Mouse (Mus musculus): ENCODE measurements around the gene Srgap3. TPM values are rescaled to one million over a fixed set of nuclear protein-coding genes. Genes with fewer than 3 reads are reported as not detected.

Gene Srgap3
- polyA plus RNA-seq, 1 experiment = 5.8 TPM

DNA sequence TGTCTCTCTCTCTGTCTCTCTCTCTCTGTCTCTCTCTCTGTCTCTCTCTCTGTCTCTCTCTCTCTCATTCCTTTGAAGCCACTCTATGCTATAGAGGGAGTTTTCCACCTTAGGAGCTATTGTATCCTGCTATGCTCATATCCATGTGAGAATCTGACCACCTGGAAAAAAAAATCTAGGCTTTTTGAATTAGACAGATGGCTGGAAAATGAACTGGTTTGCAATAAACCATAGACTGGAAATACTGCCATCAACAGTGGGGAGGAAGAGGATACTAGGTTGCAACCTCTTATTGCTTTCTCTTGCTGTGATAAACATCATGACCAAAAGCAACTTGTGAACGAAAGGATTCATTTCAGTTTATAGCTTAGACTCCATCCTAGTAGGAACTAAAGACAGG lies 12.6 kb downstream of the Srgap3 start:
- no peak overlapping the region for H3K4me3 ChIP-seq (ENCODE audit: insufficient read depth, low read depth, low read length)
- no peaks in the 10 kb centered on the region for H3K27me3 ChIP-seq (replicated peaks; ENCODE audit: control insufficient read depth, insufficient read depth, low read length)
- TF ChIP-seq CTCF (conservative IDR thresholded peaks at IDR 0.05; ENCODE audit: insufficient read depth, insufficient read length, low read depth, low read length) = no peak
- no peak for TF ChIP-seq POLR2A (IDR thresholded peaks at IDR 0.05; ENCODE audit: low read depth, low read length)
- DNase-seq = no peak
- H3K27ac ChIP-seq (ENCODE audit: insufficient read depth, low read depth, low read length) = no peak overlapping the region
- WGBS = 45% methylated on average over 1 of the region's 1 CpGs
- no peaks in the 10 kb centered on the region for H3K4me1 ChIP-seq (ENCODE audit: control insufficient read depth, insufficient read depth, low read length)
- H3K36me3 ChIP-seq (ENCODE audit: control insufficient read depth, insufficient read depth, low read length) = no peaks in the 10 kb centered on the region

DNA sequence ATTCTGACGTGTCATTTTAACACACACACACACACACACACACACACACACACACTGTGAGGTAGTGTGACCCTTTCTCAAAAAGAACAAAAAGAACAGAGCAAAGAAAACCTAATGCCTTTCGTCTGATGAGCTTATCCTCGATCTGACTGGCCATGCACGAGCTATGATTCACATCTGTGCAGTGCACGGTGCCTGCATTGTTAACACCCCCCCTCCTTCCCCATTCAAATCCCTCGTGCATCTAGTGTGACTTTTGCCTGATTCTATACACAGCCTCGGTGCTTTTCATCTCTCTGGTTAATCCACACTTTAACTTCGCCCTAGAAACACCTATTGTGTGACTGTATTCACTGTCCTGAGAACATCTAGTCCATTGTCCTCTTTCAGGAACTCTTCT lies 14.5 kb downstream of the Srgap3 start:
- no peak for DNase-seq
- TF ChIP-seq POLR2A (IDR thresholded peaks at IDR 0.05; ENCODE audit: low read depth, low read length) (no peak), CTCF (conservative IDR thresholded peaks at IDR 0.05; ENCODE audit: insufficient read depth, insufficient read length, low read depth, low read length) (no peak)
- no peak overlapping the region for H3K4me3 ChIP-seq (ENCODE audit: insufficient read depth, low read depth, low read length)
- no peaks in the 10 kb centered on the region for H3K4me1 ChIP-seq (ENCODE audit: control insufficient read depth, insufficient read depth, low read length)
- no peaks in the 10 kb centered on the region for H3K36me3 ChIP-seq (ENCODE audit: control insufficient read depth, insufficient read depth, low read length)
- WGBS = 65% methylated on average over 8 of the region's 8 CpGs
- no peak overlapping the region for H3K27ac ChIP-seq (ENCODE audit: insufficient read depth, low read depth, low read length)
- H3K27me3 ChIP-seq (replicated peaks; ENCODE audit: control insufficient read depth, insufficient read depth, low read length) = no peaks in the 10 kb centered on the region

- H3K4me1 ChIP-seq (ENCODE audit: control insufficient read depth, insufficient read depth, low read length) = no peaks in the 10 kb centered on the region
- H3K4me3 ChIP-seq (ENCODE audit: insufficient read depth, low read depth, low read length) = no peak overlapping the region
- TF ChIP-seq POLR2A (IDR thresholded peaks at IDR 0.05; ENCODE audit: low read depth, low read length) (no peak), CTCF (conservative IDR thresholded peaks at IDR 0.05; ENCODE audit: insufficient read depth, insufficient read length, low read depth, low read length) (no peak)
- H3K27ac ChIP-seq (ENCODE audit: insufficient read depth, low read depth, low read length) = no peak overlapping the region
- 64% methylated on average over 5 of the region's 5 CpGs for WGBS
- DNase-seq = no peak
- H3K36me3 ChIP-seq (ENCODE audit: control insufficient read depth, insufficient read depth, low read length) = no peaks in the 10 kb centered on the region
- H3K27me3 ChIP-seq (replicated peaks; ENCODE audit: control insufficient read depth, insufficient read depth, low read length) = no peaks in the 10 kb centered on the region
These were observed 17.0 kb downstream of the Srgap3 start for GRCm38 (mm10) chr6:112930011-112930451.

DNA sequence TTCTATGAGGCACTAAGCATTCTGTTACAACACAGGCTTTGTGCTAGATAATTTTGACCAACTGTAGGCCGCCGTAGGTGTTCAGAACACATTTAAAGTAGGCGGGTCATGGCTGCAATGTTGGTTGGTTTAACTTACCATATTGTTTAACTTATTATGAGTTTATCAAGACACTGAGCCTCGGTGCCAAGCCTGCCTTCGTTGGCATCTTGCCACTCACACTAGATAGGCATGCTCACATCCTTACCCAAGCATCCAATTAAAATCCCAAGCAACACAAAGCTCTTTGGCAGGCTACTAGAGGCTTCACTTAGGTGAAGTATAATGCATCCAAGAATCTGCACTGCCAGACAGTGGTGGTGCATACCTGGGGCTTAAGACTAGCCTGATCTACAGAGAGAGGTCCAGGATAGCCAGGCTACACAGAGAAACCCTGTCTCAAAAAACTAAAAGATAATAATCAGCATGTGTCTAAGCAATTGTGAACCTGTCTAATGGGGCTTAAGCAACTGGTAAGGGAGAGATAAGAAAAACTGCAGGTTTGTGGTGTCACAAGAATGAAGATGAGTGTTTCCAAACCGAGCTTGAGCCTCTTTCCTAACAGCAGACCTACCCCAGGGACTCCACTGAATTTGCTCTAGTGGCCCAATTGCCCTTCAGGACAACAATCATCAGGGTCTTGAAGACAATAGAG lies 17.6 kb downstream of the Srgap3 start:
- WGBS = 82% methylated on average over 6 of the region's 6 CpGs
- no peak for DNase-seq
- no peaks in the 10 kb centered on the region for H3K27me3 ChIP-seq (replicated peaks; ENCODE audit: control insufficient read depth, insufficient read depth, low read length)
- no peaks in the 10 kb centered on the region for H3K36me3 ChIP-seq (ENCODE audit: control insufficient read depth, insufficient read depth, low read length)
- TF ChIP-seq CTCF (conservative IDR thresholded peaks at IDR 0.05; ENCODE audit: insufficient read depth, insufficient read length, low read depth, low read length) (no peak), POLR2A (IDR thresholded peaks at IDR 0.05; ENCODE audit: low read depth, low read length) (no peak)
- no peaks in the 10 kb centered on the region for H3K4me1 ChIP-seq (ENCODE audit: control insufficient read depth, insufficient read depth, low read length)
- no peak overlapping the region for H3K4me3 ChIP-seq (ENCODE audit: insufficient read depth, low read depth, low read length)
- H3K27ac ChIP-seq (ENCODE audit: insufficient read depth, low read depth, low read length) = no peak overlapping the region

- Histone ChIP-seq H3K27ac (ENCODE audit: insufficient read depth, low read depth, low read length) (no peak overlapping the region), H3K27me3 (replicated peaks; ENCODE audit: control insufficient read depth, insufficient read depth, low read length) (no peaks in the 10 kb centered on the region), H3K4me3 (ENCODE audit: insufficient read depth, low read depth, low read length) (no peak overlapping the region), H3K4me1 (ENCODE audit: control insufficient read depth, insufficient read depth, low read length) (no peaks in the 10 kb centered on the region), H3K36me3 (ENCODE audit: control insufficient read depth, insufficient read depth, low read length) (no peaks in the 10 kb centered on the region)
- TF ChIP-seq POLR2A (IDR thresholded peaks at IDR 0.05; ENCODE audit: low read depth, low read length) (no peak), CTCF (conservative IDR thresholded peaks at IDR 0.05; ENCODE audit: insufficient read depth, insufficient read length, low read depth, low read length) (no peak)
- no peak for DNase-seq
- WGBS = 83% methylated on average over 6 of the region's 6 CpGs
These were observed 18.2 kb downstream of the Srgap3 start for GRCm38 (mm10) chr6:112928841-112929240.

DNA sequence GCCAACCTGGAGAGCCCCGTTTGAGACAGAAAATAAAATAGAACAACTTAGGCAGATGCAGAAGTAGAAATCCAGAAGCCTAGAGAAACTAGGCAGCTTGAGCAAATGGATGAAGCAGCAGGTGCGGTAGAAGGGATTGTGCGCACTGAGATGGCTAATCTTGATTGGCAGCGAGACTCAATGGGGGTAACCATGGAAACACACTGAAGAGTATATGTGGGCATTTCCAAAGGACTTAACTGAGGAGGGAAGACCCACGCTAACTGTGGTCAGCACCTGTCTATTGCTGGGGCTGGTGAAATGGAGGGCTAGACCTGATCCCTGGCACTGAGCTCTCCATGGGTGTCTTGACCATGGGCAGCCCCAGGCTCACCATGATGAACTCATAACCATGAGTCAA lies 19.7 kb downstream of the Srgap3 start:
- Histone ChIP-seq H3K36me3 (ENCODE audit: control insufficient read depth, insufficient read depth, low read length) (no peaks in the 10 kb centered on the region), H3K4me1 (ENCODE audit: control insufficient read depth, insufficient read depth, low read length) (no peaks in the 10 kb centered on the region), H3K4me3 (ENCODE audit: insufficient read depth, low read depth, low read length) (no peak overlapping the region), H3K27me3 (replicated peaks; ENCODE audit: control insufficient read depth, insufficient read depth, low read length) (no peaks in the 10 kb centered on the region), H3K27ac (ENCODE audit: insufficient read depth, low read depth, low read length) (no peak overlapping the region)
- DNase-seq = no peak
- TF ChIP-seq POLR2A (IDR thresholded peaks at IDR 0.05; ENCODE audit: low read depth, low read length) (no peak), CTCF (conservative IDR thresholded peaks at IDR 0.05; ENCODE audit: insufficient read depth, insufficient read length, low read depth, low read length) (no peak)
- 94% methylated on average over 5 of the region's 5 CpGs for WGBS

- no peaks in the 10 kb centered on the region for H3K27me3 ChIP-seq (replicated peaks; ENCODE audit: control insufficient read depth, insufficient read depth, low read length)
- 77% methylated on average over 5 of the region's 5 CpGs for WGBS
- DNase-seq = no peak
- no peaks in the 10 kb centered on the region for H3K36me3 ChIP-seq (ENCODE audit: control insufficient read depth, insufficient read depth, low read length)
- H3K4me3 ChIP-seq (ENCODE audit: insufficient read depth, low read depth, low read length) = no peak overlapping the region
- no peaks in the 10 kb centered on the region; the same call in 1 of the 2 replicates for H3K4me1 ChIP-seq (ENCODE audit: control insufficient read depth, insufficient read depth, low read length)
- no peak for TF ChIP-seq POLR2A (IDR thresholded peaks at IDR 0.05; ENCODE audit: low read depth, low read length)
- no peak for TF ChIP-seq CTCF (conservative IDR thresholded peaks at IDR 0.05; ENCODE audit: insufficient read depth, insufficient read length, low read depth, low read length)
- no peak overlapping the region for H3K27ac ChIP-seq (ENCODE audit: insufficient read depth, low read depth, low read length)
These were observed 21.1 kb downstream of the Srgap3 start for GRCm38 (mm10) chr6:112926011-112926410.

Measured in kidney, adult 2 months (tissue).